Mouse (Mus musculus): Measurements from ENCODE around the gene Fgf2.
A peak's percentile ranks its signal among the peaks of the same experiment; 100 is the strongest.

Gene Fgf2

GRCm38 (mm10) chr3:37354737-37355136 is 6.6 kb downstream of the Fgf2 start:
- peak; percentile 54 for DNase-seq (ENCODE audit: low read depth)

GRCm38 (mm10) chr3:37360729-37361128 is 12.6 kb downstream of the Fgf2 start:
- DNase-seq (ENCODE audit: low read depth): peak; percentile 95

GRCm38 (mm10) chr3:37365144-37365543 is 17.0 kb downstream of the Fgf2 start:
- no peak for DNase-seq (ENCODE audit: low read depth)

- DNase-seq (ENCODE audit: low read depth): no peak
Observed at GRCm38 (mm10) chr3:37365976-37366375, 17.8 kb downstream of the Fgf2 start.

GRCm38 (mm10) chr3:37366381-37367053 is 18.4 kb downstream of the Fgf2 start:
- DNase-seq (ENCODE audit: low read depth): no peak

GRCm38 (mm10) chr3:37370407-37370806 is 22.3 kb downstream of the Fgf2 start:
- peak; percentile 73 for DNase-seq (ENCODE audit: low read depth)

- DNase-seq (ENCODE audit: low read depth): no peak
Observed at GRCm38 (mm10) chr3:37373712-37374111, 25.6 kb downstream of the Fgf2 start.

- DNase-seq (ENCODE audit: low read depth): no peak
Observed at GRCm38 (mm10) chr3:37377926-37378325, 29.8 kb downstream of the Fgf2 start.

GRCm38 (mm10) chr3:37378412-37378811 is 30.3 kb downstream of the Fgf2 start:
- DNase-seq (ENCODE audit: low read depth): no peak

- no peak for DNase-seq (ENCODE audit: low read depth)
Observed at GRCm38 (mm10) chr3:37379201-37379600, 31.1 kb downstream of the Fgf2 start.

GRCm38 (mm10) chr3:37379930-37380881 is 32.1 kb downstream of the Fgf2 start:
- peak; percentile 56 for DNase-seq (ENCODE audit: low read depth)

- DNase-seq (ENCODE audit: low read depth): no peak
Observed at GRCm38 (mm10) chr3:37381457-37381856, 33.3 kb downstream of the Fgf2 start.

- peak; percentile 14 for DNase-seq (ENCODE audit: low read depth)
Observed at GRCm38 (mm10) chr3:37383096-37383765, 35.1 kb downstream of the Fgf2 start.

- no peak for DNase-seq (ENCODE audit: low read depth)
Observed at GRCm38 (mm10) chr3:37387310-37387709, 39.2 kb downstream of the Fgf2 start.

GRCm38 (mm10) chr3:37396930-37397608 is 48.9 kb downstream of the Fgf2 start:
- DNase-seq (ENCODE audit: low read depth): no peak

- DNase-seq (ENCODE audit: low read depth): peak; percentile 36
Observed at GRCm38 (mm10) chr3:37397646-37398045, 49.5 kb downstream of the Fgf2 start.

GRCm38 (mm10) chr3:37398661-37399395 is 50.7 kb downstream of the Fgf2 start:
- DNase-seq (ENCODE audit: low read depth): peak; percentile 84

GRCm38 (mm10) chr3:37401729-37402610 is 53.8 kb downstream of the Fgf2 start:
- peak; percentile 93 for DNase-seq (ENCODE audit: low read depth)

- DNase-seq (ENCODE audit: low read depth): no peak
Observed at GRCm38 (mm10) chr3:37407598-37407997, 59.5 kb downstream of the Fgf2 start.

- DNase-seq (ENCODE audit: low read depth): peak; percentile 32
Observed at GRCm38 (mm10) chr3:37413446-37413845, 65.3 kb downstream of the Fgf2 start.
